ENCODE assay signal across 8 mouse cellular contexts in the genomic region with DNA sequence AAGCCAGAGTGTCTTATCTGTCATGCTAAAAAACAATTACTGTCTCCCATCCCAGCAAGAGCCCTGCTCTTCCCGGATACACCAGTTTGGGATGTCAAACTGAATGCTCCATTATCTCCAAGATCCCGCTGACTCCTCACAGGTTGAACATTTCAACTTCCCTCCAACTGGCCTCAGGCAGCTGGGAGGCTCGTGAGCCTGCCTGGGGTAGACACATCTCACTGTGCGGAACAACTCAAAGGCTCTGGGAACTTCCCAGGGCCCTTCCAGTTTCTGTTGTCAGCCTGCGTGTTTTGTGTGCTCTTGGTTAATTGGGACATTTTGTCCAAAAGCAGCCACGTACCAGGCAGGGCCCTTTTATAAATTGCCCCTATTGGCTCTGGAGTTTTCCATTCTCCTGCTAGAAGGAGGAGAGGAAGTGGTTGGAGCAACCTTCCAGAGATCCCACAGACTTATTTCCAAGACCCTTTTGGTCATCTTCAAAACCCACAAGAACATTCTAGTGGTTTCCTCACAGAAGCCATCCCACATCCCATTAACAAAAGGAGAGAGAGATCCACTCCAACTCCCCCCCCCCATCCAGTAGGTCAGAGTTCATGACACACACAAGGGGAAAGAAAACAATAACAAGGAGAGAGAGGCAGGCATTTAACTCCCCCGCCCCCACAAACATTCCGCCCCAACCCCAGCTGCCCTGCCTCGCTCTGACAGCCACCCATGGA.
DNase-seq lines count a peak whose midpoint lies in the region; ATAC-seq and TF ChIP-seq lines count a peak whose summit lies in the region.
"Had no signal": no experiment of that assay in that cellular context is flagged by ENCODE, and none has a peak within 500 bp of the region (broad histone marks: within the 10 kb centered on the region; RNA-seq: fewer than 3 reads in every experiment).

No protein-coding gene starts in this region.

- DNase-seq in midbrain, embryonic 10.5 days (ENCODE audit: low spot score): peak; percentile 28
- DNase-seq in midbrain, postnatal 0 days (ENCODE audit: low spot score): no peak
- DNase-seq in layer of hippocampus, postnatal 10 days (ENCODE audit: low spot score in 2 of 2): no peak
- DNase-seq in right cerebral cortex, postnatal 25 days: no peak
- DNase-seq in left cerebral cortex, adult 11 months (ENCODE audit: low spot score): no peak

- no peaks in the 10 kb centered on the region for H3K36me3 ChIP-seq in midbrain, embryonic 10.5 days
- H3K36me3 ChIP-seq in midbrain, postnatal 0 days (ENCODE audit: insufficient read depth, low read length): no peaks in the 10 kb centered on the region
- no peaks in the 10 kb centered on the region for H3K36me3 ChIP-seq in hindbrain, embryonic 13.5 days
- H3K36me3 ChIP-seq in limb, embryonic 12.5 days: no peaks in the 10 kb centered on the region

- H3K4me1 ChIP-seq in midbrain, embryonic 10.5 days: peaks cover 79% of the 10 kb centered on the region
- H3K4me1 ChIP-seq in midbrain, postnatal 0 days (ENCODE audit: insufficient read depth, low read length): peaks cover 4% of the 10 kb centered on the region; the same call in 1 of the 2 replicates
- peaks cover 67% of the 10 kb centered on the region for H3K4me1 ChIP-seq in hindbrain, embryonic 13.5 days (replicated peaks)
- H3K4me1 ChIP-seq in limb, embryonic 12.5 days (replicated peaks): peaks cover 71% of the 10 kb centered on the region

- no peak overlapping the region for H3K4me2 ChIP-seq in midbrain, postnatal 0 days (ENCODE audit: low read depth, low read length, poor library complexity, severe bottlenecking)
- no peak overlapping the region for H3K4me2 ChIP-seq in hindbrain, embryonic 13.5 days
- peak overlapping the region; percentile 44 for H3K4me2 ChIP-seq in limb, embryonic 12.5 days

- TF ChIP-seq CTCF in midbrain, postnatal 0 days (IDR thresholded peaks at IDR 0.05): no peak

- no peaks in the 10 kb centered on the region for H3K9me3 ChIP-seq in midbrain, embryonic 10.5 days (replicated peaks)
- H3K9me3 ChIP-seq in midbrain, postnatal 0 days (ENCODE audit: low read length): no peaks in the 10 kb centered on the region
- no peaks in the 10 kb centered on the region for H3K9me3 ChIP-seq in hindbrain, embryonic 13.5 days
- no peaks in the 10 kb centered on the region for H3K9me3 ChIP-seq in limb, embryonic 12.5 days

- no peak overlapping the region for H3K9ac ChIP-seq in midbrain, postnatal 0 days (replicated peaks; ENCODE audit: low read length, poor library complexity, severe bottlenecking)
- H3K9ac ChIP-seq in hindbrain, embryonic 13.5 days: no peak overlapping the region
- no peak overlapping the region for H3K9ac ChIP-seq in limb, embryonic 12.5 days (replicated peaks)

- WGBS in midbrain, embryonic 10.5 days: 21% methylated on average over 9 of the region's 9 CpGs
- WGBS in midbrain, postnatal 0 days: 46% methylated on average over 9 of the region's 9 CpGs
- WGBS in hindbrain, embryonic 13.5 days: 16% methylated on average over 9 of the region's 9 CpGs
- 18% methylated on average over 9 of the region's 9 CpGs for WGBS in limb, embryonic 12.5 days

- peak overlapping the region; percentile 63 for H3K27ac ChIP-seq in midbrain, embryonic 10.5 days (replicated peaks)
- H3K27ac ChIP-seq in midbrain, postnatal 0 days (ENCODE audit: low read depth, low read length): no peak overlapping the region
- H3K27ac ChIP-seq in hindbrain, embryonic 13.5 days: peak overlapping the region; percentile 88
- peak overlapping the region; percentile 84 for H3K27ac ChIP-seq in limb, embryonic 12.5 days

- ATAC-seq in midbrain, postnatal 0 days (ENCODE audit: low FRiP score): no peak
- no peak for ATAC-seq in hindbrain, embryonic 13.5 days (ENCODE audit: low FRiP score)
- ATAC-seq in limb, embryonic 12.5 days (ENCODE audit: insufficient number of reproducible peaks, insufficient read depth, low FRiP score, low TSS enrichment, low read depth): no peak

- H3K27me3 ChIP-seq in midbrain, embryonic 10.5 days (ENCODE audit: low read depth, poor library complexity, severe bottlenecking): peaks cover 27% of the 10 kb centered on the region
- H3K27me3 ChIP-seq in midbrain, postnatal 0 days (ENCODE audit: insufficient read depth, low read length): no peaks in the 10 kb centered on the region
- no peaks in the 10 kb centered on the region for H3K27me3 ChIP-seq in hindbrain, embryonic 13.5 days
- H3K27me3 ChIP-seq in limb, embryonic 12.5 days: peaks cover 7% of the 10 kb centered on the region; the same call in 1 of the 2 replicates
- H3K27me3 ChIP-seq: Patski had no signal

- no peak overlapping the region for H3K4me3 ChIP-seq in midbrain, embryonic 10.5 days
- H3K4me3 ChIP-seq in midbrain, postnatal 0 days (ENCODE audit: low read depth, low read length): no peak overlapping the region
- H3K4me3 ChIP-seq in hindbrain, embryonic 13.5 days: no peak overlapping the region
- no peak overlapping the region for H3K4me3 ChIP-seq in limb, embryonic 12.5 days (replicated peaks)
